8 mouse cellular contexts compared by ENCODE assay signal in the genomic region with DNA sequence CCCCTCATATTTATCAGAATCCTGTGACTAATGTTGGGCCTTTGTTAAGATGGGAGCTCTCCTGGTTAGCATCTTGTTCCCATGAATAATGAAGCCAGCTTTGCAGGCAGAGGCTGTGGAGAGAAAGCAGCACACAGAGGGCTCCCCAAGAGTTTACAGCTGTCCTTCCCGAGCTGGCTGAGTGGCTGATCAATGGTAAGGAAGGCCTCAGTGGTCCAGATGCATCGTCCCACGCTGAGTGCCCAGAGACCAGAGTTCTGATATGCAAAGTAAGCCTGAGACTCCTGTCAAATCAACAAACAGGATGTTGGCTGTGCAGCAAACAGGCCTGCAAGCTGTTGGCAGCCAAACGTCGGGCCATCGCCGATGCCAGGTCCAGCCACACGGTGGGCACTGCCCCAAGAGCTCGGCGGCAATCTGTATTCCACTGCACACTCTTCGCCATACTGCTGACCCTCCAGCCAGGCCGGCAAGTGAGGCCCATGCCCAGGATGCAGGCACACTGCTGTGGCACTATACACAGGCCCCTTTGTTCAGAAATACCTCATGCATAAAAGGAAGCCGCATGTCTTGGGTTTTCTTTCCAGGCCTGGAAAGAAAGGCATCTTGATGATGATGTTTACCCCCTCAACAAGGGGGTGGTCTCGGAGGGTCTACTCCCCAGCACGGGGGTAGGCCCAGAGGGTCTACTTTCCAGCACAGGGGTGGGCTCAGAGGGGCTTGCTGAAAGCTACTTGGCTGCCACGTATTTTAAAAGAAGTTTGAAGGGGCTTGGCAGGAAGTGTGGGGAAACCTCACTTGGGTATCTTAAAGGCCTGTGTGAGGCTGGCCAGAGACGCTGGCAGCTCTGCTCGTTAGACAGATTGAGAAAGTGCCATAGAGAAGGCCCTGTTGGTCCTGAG.
DNase-seq lines count a peak whose midpoint lies in the region; ATAC-seq and TF ChIP-seq lines count a peak whose summit lies in the region.

No protein-coding gene starts in this region.

- ATAC-seq in heart, embryonic 11.5 days (replicated peaks; ENCODE audit: insufficient number of reproducible peaks, low FRiP score, low TSS enrichment): no peak
- ATAC-seq in forebrain, embryonic 13.5 days: peak; percentile 97
- no peak for ATAC-seq in midbrain, embryonic 11.5 days (ENCODE audit: low FRiP score)
- no peak for ATAC-seq in intestine, embryonic 15.5 days

- 68% methylated on average over 18 of the region's 18 CpGs for WGBS in heart, adult 2 months
- WGBS in heart, embryonic 11.5 days (ENCODE audit: insufficient replicate concordance): 78% methylated on average over 18 of the region's 18 CpGs
- 38% methylated on average over 18 of the region's 18 CpGs for WGBS in forebrain, embryonic 13.5 days
- WGBS in midbrain, embryonic 11.5 days: 75% methylated on average over 18 of the region's 18 CpGs
- 79% methylated on average over 18 of the region's 18 CpGs for WGBS in intestine, embryonic 15.5 days

- H3K27ac ChIP-seq in heart, adult 2 months: no peak overlapping the region
- no peak overlapping the region for H3K27ac ChIP-seq in heart, embryonic 11.5 days (ENCODE audit: low read depth, low read length)
- H3K27ac ChIP-seq in forebrain, embryonic 13.5 days: peak overlapping the region; percentile 57
- no peak overlapping the region for H3K27ac ChIP-seq in midbrain, embryonic 11.5 days (ENCODE audit: low read depth, low read length)
- no peak overlapping the region for H3K27ac ChIP-seq in intestine, embryonic 15.5 days

- peak; percentile 15 to 24 for DNase-seq in heart, adult 2 months
- peak; percentile 47 for DNase-seq in cerebellum, adult 11 months
- DNase-seq in midbrain, embryonic 11.5 days (ENCODE audit: low spot score, missing footprints): no peak
- DNase-seq in yolk sac, embryonic 10.5 days (ENCODE audit: low spot score): no peak
- no peak for DNase-seq in frontal cortex, adult 2 months (ENCODE audit: extremely low spot score in 1 of 2, low spot score in 1 of 2)

- peak; percentile 30 for TF ChIP-seq CTCF in heart, adult 2 months (IDR thresholded peaks at IDR 0.05)

- no peak overlapping the region for H3K4me2 ChIP-seq in heart, embryonic 11.5 days
- no peak overlapping the region for H3K4me2 ChIP-seq in forebrain, embryonic 13.5 days
- no peak overlapping the region for H3K4me2 ChIP-seq in midbrain, embryonic 11.5 days
- H3K4me2 ChIP-seq in intestine, embryonic 15.5 days (replicated peaks): no peak overlapping the region

- no peak overlapping the region for H3K4me3 ChIP-seq in heart, adult 2 months
- no peak overlapping the region for H3K4me3 ChIP-seq in heart, embryonic 11.5 days (ENCODE audit: low read depth, low read length)
- no peak overlapping the region for H3K4me3 ChIP-seq in forebrain, embryonic 13.5 days
- H3K4me3 ChIP-seq in midbrain, embryonic 11.5 days (ENCODE audit: low read depth, low read length): no peak overlapping the region
- no peak overlapping the region for H3K4me3 ChIP-seq in intestine, embryonic 15.5 days (replicated peaks)

- H3K79me2 ChIP-seq in heart, adult 2 months (replicated peaks; ENCODE audit: control insufficient read depth, insufficient read depth, low read length): no peaks in the 10 kb centered on the region

- H3K9me3 ChIP-seq in heart, embryonic 11.5 days (replicated peaks; ENCODE audit: control insufficient read depth, low read length): no peaks in the 10 kb centered on the region
- H3K9me3 ChIP-seq in forebrain, embryonic 13.5 days (replicated peaks): no peaks in the 10 kb centered on the region
- H3K9me3 ChIP-seq in midbrain, embryonic 11.5 days (ENCODE audit: control insufficient read depth, low read length): no peaks in the 10 kb centered on the region
- H3K9me3 ChIP-seq in intestine, embryonic 15.5 days: no peaks in the 10 kb centered on the region

- intact Hi-C loops in heart, adult 2 months (cut with DNase I): no loop called here

- TF ChIP-seq POLR2A in heart, adult 2 months (IDR thresholded peaks at IDR 0.05; ENCODE audit: insufficient read depth, low read depth, low read length): no peak

- no peak for TF ChIP-seq EP300 in heart, adult 2 months (IDR thresholded peaks at IDR 0.05; ENCODE audit: insufficient read depth, low read depth, low read length)

- no peaks in the 10 kb centered on the region for H3K36me3 ChIP-seq in heart, adult 2 months (ENCODE audit: control insufficient read depth, insufficient read depth, low read length)
- no peaks in the 10 kb centered on the region for H3K36me3 ChIP-seq in heart, embryonic 11.5 days (ENCODE audit: control insufficient read depth, insufficient read depth, low read length)
- no peaks in the 10 kb centered on the region for H3K36me3 ChIP-seq in forebrain, embryonic 13.5 days (ENCODE audit: poor library complexity, severe bottlenecking)
- H3K36me3 ChIP-seq in midbrain, embryonic 11.5 days (ENCODE audit: control insufficient read depth, insufficient read depth, low read length): no peaks in the 10 kb centered on the region
- no peaks in the 10 kb centered on the region for H3K36me3 ChIP-seq in intestine, embryonic 15.5 days

- no peaks in the 10 kb centered on the region for H3K4me1 ChIP-seq in heart, adult 2 months (ENCODE audit: control insufficient read depth, insufficient read depth, low read length)
- H3K4me1 ChIP-seq in heart, embryonic 11.5 days (ENCODE audit: control insufficient read depth, insufficient read depth, low read length): no peaks in the 10 kb centered on the region
- H3K4me1 ChIP-seq in forebrain, embryonic 13.5 days: peaks cover 14% of the 10 kb centered on the region
- no peaks in the 10 kb centered on the region for H3K4me1 ChIP-seq in midbrain, embryonic 11.5 days (ENCODE audit: control insufficient read depth, insufficient read depth, low read length)
- H3K4me1 ChIP-seq in intestine, embryonic 15.5 days (replicated peaks): no peaks in the 10 kb centered on the region

- H3K27me3 ChIP-seq in heart, adult 2 months (ENCODE audit: control insufficient read depth, insufficient read depth, low read length): no peaks in the 10 kb centered on the region
- H3K27me3 ChIP-seq in heart, embryonic 11.5 days (ENCODE audit: control insufficient read depth, insufficient read depth, low read length): no peaks in the 10 kb centered on the region
- H3K27me3 ChIP-seq in forebrain, embryonic 13.5 days: no peaks in the 10 kb centered on the region
- H3K27me3 ChIP-seq in midbrain, embryonic 11.5 days (ENCODE audit: control insufficient read depth, insufficient read depth, low read length): no peaks in the 10 kb centered on the region
- no peaks in the 10 kb centered on the region for H3K27me3 ChIP-seq in intestine, embryonic 15.5 days (replicated peaks)

- H3K9ac ChIP-seq in heart, adult 2 months (ENCODE audit: low read depth, low read length): no peak overlapping the region
- H3K9ac ChIP-seq in heart, embryonic 11.5 days (ENCODE audit: low read depth, low read length): no peak overlapping the region
- H3K9ac ChIP-seq in forebrain, embryonic 13.5 days: no peak overlapping the region
- H3K9ac ChIP-seq in midbrain, embryonic 11.5 days (ENCODE audit: low read length): 0 out of 2 replicates have a peak overlapping the region, but pooled peaks have one; percentile 9
- H3K9ac ChIP-seq in intestine, embryonic 15.5 days: no peak overlapping the region

Comparison
In these comparisons a context has a peak if more than half of its experiments do, and no peak if none do; other contexts are left out.
1. DNase-seq: peak in heart, adult 2 months (2 of 2) and cerebellum, adult 11 months (single experiment); none in midbrain, embryonic 11.5 days (single experiment), yolk sac, embryonic 10.5 days (single experiment) and frontal cortex, adult 2 months (0 of 2).